Comparison of ENCODE assay signal across 25 mouse cellular contexts in the genomic region with DNA sequence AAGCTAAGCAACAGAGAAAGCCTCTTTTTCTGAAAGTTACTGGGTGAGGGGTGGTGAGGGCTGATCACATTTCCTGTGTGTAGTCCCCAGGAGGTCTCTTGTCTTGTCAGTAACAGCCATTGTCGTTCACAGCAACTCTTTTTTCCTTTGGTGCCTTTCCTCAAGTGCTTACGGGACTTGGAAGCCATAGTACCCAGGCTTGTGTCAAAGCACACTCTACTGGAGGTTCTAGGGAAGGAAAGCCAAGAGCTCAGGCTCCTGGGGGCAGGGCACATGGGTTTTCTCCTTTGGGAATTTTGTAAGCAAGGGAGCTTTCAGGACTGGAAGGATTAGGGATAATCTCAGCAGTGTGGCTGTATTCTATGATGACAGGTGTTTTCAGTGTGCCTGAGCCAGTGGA.
"Had no signal": no experiment of that assay in that cellular context is flagged by ENCODE, and none has a peak within 500 bp of the region (broad histone marks: within the 10 kb centered on the region; RNA-seq: fewer than 3 reads in every experiment).

No protein-coding gene starts in this region.

- H3K9me3 ChIP-seq: heart, embryonic 10.5 days; hindbrain, embryonic 13.5 days; hindbrain, embryonic 15.5 days; kidney, embryonic 15.5 days; limb, embryonic 10.5 days; limb, embryonic 12.5 days; liver, embryonic 13.5 days; liver, embryonic 15.5 days had no signal

- H3K36me3 ChIP-seq: heart, embryonic 10.5 days; heart, embryonic 12.5 days; hindbrain, embryonic 13.5 days; hindbrain, embryonic 15.5 days; kidney, embryonic 15.5 days; limb, embryonic 12.5 days; liver, embryonic 13.5 days; liver, embryonic 15.5 days had no signal

- H3K27ac ChIP-seq: heart, embryonic 10.5 days; hindbrain, embryonic 13.5 days; hindbrain, embryonic 15.5 days; hindbrain, postnatal 0 days; kidney, embryonic 15.5 days; left cerebral cortex, adult 2 months; limb, embryonic 10.5 days; limb, embryonic 12.5 days; liver, embryonic 13.5 days; liver, embryonic 15.5 days had no signal

- H3K27me3 ChIP-seq: heart, embryonic 12.5 days; hindbrain, embryonic 13.5 days; hindbrain, embryonic 15.5 days; kidney, embryonic 15.5 days; limb, embryonic 12.5 days; liver, embryonic 13.5 days; liver, embryonic 15.5 days had no signal

- H3K4me2 ChIP-seq: heart, embryonic 12.5 days; hindbrain, embryonic 13.5 days; hindbrain, embryonic 15.5 days; kidney, embryonic 15.5 days; limb, embryonic 12.5 days; liver, embryonic 11.5 days; liver, embryonic 13.5 days; liver, embryonic 15.5 days had no signal

- ATAC-seq: hindbrain, postnatal 0 days; intestine, embryonic 16.5 days had no signal

- H3K4me1 ChIP-seq: heart, embryonic 10.5 days; liver, embryonic 13.5 days; liver, embryonic 15.5 days had no signal

- H3K9ac ChIP-seq: heart, embryonic 12.5 days; hindbrain, embryonic 13.5 days; hindbrain, embryonic 15.5 days; kidney, embryonic 15.5 days; limb, embryonic 12.5 days; liver, embryonic 13.5 days; liver, embryonic 15.5 days had no signal

- DNase-seq: gastrocnemius, postnatal 14 days; gastrocnemius, postnatal 36 days; heart, adult 18-20 months; heart, postnatal 10 days; kidney, adult 11 months; kidney, adult 2 months; kidney, adult 9 months; kidney, postnatal 10 days; kidney, postnatal 25 days; kidney, postnatal 4 days; layer of hippocampus, adult 9-11 months; liver; liver, embryonic 13.5 days had no signal

- H3K4me3 ChIP-seq: heart, embryonic 10.5 days; heart, embryonic 12.5 days; hindbrain, embryonic 13.5 days; hindbrain, embryonic 15.5 days; kidney, embryonic 15.5 days; left cerebral cortex, adult 2 months; limb, embryonic 10.5 days; limb, embryonic 12.5 days; liver, embryonic 13.5 days; liver, embryonic 15.5 days had no signal
